Mouse (Mus musculus) kidney, adult 2 months (tissue): ENCODE measurements around the gene Spdye4b.

Source experiments
- CTCF ChIP-seq: fragments of 200-500 bp; conservative IDR thresholded peaks from 2 replicates; pipeline ENCODE4 v1.5.1; 2011; ENCODE audit warnings: low read depth, mild to moderate bottlenecking, control low read depth, low read length, moderate library complexity, mixed read lengths; ENCODE audit not compliant: insufficient read depth, insufficient read length
- POLR2A ChIP-seq: fragments of 200-500 bp; IDR thresholded peaks from one replicate; pipeline ENCODE4 v1.6.1; 2011; ENCODE audit warnings: low read depth, low read length, control low read depth

DNA sequence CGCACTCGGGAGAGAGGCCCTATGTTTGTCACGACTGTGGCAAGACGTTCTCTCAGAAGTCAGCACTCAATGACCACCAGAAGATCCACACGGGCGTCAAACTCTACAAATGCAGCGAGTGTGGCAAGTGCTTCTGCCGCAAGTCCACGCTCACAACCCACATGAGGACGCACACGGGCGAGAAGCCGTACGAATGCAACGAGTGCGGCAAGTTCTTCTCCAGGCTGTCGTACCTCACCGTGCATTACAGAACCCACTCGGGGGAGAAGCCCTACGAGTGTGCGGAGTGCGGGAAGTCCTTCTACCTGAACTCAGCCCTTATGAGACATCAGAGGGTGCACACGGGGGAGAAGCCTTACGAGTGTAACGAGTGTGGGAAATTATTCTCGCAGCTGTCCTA is 64.1 kb downstream of the Spdye4b start:
- TF ChIP-seq CTCF (no peak), POLR2A (no peak)
